Mouse (Mus musculus) retina, adult 2 months (tissue): ENCODE results near the gene Smc3.
"Not testable (repeated sequence)": the region's sequence is repeated elsewhere in the genome, so short reads cannot be mapped to it uniquely, and the experiment has no call there.

ENCODE experiments used
- DNase-seq: peaks from one replicate; pipeline ENCODE4 v3.0.0-alpha.2; 2012; ENCODE audit warnings: low read depth, low spot score

Gene Smc3

DNA sequence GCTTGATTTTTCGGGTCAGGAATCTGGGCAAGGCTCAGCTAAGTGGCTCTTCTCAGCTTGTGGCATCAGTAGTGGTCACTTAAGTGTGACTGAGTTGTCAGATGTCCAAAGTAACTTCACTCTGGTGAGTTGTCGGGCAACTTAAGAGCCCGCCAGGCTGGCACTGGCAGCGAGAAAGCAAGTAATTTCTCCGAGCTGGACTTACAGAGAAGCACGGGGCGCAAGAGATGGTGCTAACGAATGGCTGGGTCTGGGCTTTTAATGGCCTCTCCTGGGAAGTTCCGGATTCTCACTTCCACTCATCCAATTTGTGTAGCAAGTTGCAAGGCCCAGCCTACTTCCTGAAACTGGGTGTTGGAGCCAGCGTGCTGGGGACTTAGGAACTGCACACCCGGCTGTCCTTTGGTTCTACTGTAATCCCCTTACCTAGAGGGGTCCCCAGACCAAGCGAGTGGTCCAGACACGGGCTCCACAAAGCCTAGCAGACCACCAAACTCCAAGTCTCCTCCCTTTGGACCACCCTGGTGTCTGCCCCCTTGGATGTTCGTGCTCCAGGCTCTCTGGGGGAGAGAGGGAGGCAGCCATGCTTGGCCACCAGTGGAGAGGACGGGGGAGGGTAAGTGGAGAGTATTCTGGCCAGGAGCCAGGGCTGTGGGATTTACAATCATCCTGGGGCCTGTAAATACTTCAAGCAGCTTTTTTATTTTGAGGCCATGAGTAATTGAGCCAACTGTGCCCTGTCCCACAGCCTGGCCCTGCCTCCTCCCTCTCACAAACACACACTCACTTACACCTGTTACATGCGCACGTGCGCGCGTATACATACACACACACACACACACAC lies 53.6 kb downstream of the Smc3 start:
- DNase-seq = no peak

- DNase-seq = not testable (repeated sequence)
These were observed 56.2 kb downstream of the Smc3 start for GRCm38 (mm10) chr19:53656443-53656842.

GRCm38 (mm10) chr19:53657437-53657836 lies 57.2 kb downstream of the Smc3 start:
- DNase-seq = no peak

DNA sequence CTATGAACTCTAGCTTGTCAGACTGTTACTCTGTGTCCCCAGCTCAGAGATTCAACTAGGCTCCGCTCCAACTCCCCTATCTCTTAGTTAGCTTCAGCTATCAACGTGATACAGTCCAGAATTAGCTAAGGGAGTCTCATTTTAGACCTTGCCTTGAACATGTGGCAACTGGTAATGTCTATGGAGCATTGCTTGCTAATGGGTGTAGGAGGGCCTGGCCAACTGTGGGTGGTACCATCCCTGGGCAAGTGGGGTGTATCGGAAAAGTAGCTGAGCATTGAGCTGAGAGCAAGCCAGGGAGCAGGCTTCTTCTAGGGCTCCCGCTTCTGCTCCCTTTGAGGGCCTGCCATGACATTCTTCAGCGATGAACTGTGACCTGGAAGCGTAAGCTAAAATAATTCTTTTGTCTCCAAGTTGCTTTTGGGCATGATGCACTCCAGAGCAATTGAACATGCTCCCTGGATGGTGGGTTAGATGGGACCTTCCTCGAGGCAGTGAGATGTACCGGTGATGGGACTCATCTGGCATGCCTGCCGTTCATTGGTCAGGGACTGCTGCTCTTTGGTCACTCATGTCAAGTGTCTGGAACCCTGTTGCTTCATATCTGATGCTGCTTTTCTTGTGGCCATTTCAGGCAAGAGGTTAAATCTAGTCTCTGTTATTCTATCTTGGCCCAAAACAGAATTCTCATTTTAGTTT lies 60.7 kb downstream of the Smc3 start:
- no peak for DNase-seq

- DNase-seq = no peak
These were observed 61.9 kb downstream of the Smc3 start for GRCm38 (mm10) chr19:53661938-53662722.

GRCm38 (mm10) chr19:53664831-53665230 lies 64.6 kb downstream of the Smc3 start:
- DNase-seq = no peak

DNA sequence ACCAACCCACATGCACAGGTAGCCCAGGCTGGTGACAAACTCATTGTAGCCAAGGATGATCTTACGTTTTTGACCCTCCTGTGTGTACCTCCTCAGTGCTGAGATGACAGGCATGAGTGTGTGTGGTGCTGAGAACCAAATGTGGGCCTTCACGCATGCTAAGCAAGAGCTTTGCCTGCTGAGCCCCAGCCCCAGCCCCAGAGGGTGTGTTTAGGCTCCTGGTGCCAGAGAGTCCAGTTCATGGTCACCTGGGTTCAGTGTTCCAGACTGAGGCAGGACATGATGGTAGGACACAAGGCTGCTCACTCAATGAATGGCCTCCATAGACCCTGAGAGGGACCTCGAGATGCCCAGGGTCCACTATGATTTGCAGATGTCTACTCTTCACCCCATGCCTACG lies 65.2 kb downstream of the Smc3 start:
- no peak for DNase-seq

GRCm38 (mm10) chr19:53666708-53667107 lies 66.5 kb downstream of the Smc3 start:
- no peak for DNase-seq

DNA sequence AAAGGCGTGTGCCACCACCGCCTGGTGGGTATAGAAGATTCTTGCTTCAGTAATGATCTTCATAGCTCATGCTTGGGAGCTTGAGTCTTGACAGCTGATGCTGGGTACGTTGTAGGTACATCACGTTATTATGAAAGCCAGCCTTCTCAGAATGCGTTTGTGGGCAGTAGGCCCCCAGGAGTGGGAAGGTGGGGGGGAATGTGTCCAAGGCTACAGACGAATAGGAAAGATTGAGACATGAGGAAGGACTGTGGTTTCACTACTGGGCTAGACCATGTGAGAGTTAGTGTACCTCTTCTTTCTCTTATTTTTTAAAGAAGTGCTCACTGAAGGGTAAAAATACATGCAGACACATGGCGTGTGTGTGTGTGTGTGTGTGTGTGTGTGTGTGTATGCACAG lies 68.6 kb downstream of the Smc3 start:
- no peak for DNase-seq

GRCm38 (mm10) chr19:53670625-53671141 lies 70.5 kb downstream of the Smc3 start:
- no peak for DNase-seq

DNA sequence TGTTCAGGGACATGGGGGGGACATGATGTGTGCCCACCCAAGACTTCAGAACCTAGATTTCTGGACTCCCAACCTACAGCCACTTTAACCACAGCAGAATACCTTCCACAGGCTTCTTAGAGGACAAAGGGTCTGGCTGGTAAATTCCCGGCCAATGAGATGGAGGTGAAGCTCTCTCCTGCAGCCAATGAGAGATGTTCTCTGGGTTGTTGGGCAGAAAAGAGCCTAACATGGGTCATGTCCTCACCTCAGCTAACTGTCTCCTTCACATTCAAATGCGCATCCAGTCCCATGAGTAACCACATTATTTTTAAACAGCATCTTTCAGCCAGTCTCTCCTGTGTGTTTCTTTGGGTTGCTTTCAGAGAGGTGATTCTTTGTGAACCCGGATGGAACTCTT lies 71.2 kb downstream of the Smc3 start:
- no peak for DNase-seq

GRCm38 (mm10) chr19:53674131-53674925 lies 74.1 kb downstream of the Smc3 start:
- DNase-seq = no peak

DNA sequence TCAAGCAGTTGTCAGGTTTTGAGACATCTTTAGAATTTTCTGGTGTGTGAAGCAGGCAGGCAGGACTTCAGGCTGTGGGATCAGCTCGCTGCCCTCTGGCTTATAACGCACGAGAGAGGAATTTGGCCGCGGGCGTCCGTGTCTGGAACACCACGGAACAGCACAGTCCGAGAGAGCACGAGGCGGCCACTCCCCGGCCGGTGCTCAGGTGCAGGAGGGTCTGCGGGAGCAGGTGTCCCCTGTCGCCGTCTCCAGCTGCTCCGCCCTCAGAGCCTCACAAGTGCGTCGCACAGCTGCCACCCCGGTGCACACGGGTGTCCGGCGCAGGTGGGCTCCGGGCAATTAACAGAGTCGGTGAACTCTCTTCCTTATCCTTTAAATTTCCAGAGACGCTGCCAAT lies 76.0 kb downstream of the Smc3 start:
- DNase-seq = no peak

DNA sequence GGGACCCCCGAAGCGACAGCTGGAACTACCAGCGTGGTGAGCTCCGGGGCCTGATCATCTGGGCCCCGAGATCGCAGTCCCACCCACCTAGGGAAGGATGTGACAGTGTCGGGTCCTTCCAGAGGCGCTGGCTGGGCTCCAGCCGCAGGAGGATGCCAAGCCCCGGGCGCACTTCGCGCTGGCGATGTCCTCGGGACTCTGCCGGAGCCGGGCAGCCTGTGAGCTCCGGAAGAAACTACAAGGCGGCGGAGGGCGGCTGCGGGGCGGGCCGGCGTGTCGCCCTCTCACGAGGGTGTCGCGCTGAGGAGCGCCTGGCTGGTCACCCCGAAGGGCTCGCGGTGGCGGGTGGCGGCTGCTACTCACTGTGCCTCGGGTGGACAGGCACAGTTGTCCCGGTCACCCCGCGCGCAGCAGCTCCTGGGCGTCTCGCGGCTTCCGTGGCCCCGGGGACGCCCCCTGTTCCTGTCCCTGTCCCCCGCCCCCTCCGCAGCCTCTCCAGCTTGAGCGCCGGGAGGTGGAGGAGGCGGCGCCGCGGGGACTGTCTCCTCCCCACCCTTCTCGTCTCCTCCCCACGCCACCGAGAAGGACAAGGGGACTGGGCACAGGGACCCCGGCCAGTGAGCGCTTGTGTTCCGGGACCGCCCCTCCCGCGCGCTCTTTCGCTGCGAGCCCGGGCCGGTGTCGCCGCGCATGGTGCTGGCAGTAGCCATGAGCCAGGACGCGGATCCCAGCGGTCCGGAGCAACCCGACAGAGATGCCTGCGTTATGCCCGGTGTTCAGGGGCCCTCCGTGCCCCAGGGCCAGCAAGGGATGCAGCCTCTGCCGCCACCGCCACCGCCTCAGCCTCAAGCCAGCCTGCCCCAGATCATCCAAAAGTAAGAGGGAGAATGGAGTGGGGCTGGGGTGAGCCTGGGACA lies 76.8 kb downstream of the Smc3 start, which contains the start of gene Rbm20:
Gene Rbm20, plus strand, starts transcription at position 589 of the 917 bp plus-strand sequence.
- DNase-seq = no peak

DNA sequence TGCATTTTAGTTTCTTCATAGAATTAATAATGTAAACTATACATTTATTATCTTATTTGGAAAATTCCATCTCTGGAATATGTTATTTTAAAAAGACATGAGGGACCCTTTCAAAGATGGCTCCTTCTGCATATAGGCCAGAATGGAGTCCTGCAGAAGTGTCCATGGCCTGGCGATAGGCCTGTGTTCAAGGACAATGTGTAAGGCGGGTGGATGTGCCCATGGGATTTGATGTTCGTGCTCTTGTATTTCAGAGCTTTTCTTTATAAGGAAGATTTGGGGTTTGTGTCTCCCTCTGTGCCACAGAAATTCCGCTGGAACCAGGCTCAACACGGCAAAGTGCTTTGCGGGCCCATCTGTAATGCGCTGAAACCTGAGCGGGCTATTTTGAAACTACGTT lies 79.0 kb downstream of the Smc3 start:
- DNase-seq = no peak

- no peak for DNase-seq
These were observed 79.8 kb downstream of the Smc3 start for GRCm38 (mm10) chr19:53679981-53680380.

GRCm38 (mm10) chr19:53682427-53682826 lies 82.2 kb downstream of the Smc3 start:
- DNase-seq = no peak

DNA sequence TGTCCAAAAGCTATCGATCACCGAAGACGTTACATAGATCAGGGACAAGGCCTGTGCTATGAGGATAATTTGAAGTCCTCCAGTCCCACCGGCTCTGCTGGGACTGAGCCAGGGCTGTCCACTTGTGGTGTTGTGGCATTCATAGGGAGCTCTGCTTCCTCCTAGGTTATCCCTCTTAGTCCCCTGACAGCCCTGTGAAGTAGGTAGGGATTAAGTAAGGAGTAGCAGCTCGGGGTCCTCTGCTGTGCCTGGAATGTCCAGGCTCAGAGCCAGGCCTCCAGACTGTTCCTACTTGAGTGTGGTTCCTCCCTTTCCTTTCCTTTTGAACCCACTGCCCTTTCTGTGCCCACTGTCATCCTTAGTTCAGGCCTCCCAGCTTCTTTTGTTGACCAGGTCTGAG lies 87.4 kb downstream of the Smc3 start:
- no peak for DNase-seq

DNA sequence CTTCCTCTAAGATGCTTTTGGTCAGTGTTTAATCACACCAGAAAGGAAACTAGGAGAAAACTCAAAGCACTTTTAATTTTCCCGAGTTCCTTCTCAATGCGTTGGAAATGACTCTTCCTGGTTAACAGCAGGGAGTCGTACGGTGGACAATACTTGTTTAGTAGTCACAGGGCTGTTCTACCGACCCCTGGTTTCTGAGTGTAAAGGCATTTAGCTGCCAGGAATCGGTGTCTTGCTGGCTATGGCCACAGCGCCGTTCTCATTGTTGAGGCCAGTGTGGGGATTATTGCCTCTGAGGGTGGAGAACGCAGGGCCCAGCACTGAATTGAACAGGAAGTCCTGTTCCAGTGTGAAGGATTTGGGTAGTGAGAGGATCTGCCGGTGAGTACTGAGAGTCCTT lies 90.6 kb downstream of the Smc3 start:
- no peak for DNase-seq

GRCm38 (mm10) chr19:53694020-53694419 lies 93.8 kb downstream of the Smc3 start:
- no peak for DNase-seq
